Mouse (Mus musculus) heart, postnatal 0 days (tissue): Measurements from ENCODE around the gene Epor. TPM values are rescaled to one million over a fixed set of nuclear protein-coding genes. Genes with fewer than 3 reads are reported as not detected.

ENCODE experiments used
- ATAC-seq: fragments of 200-750 bp; cut with Nextera tagmentation; 2 replicates; pipeline ENCODE4 v1.8.0; 2017; ENCODE audit warnings: low read depth, moderate number of reproducible peaks, moderate library complexity; ENCODE audit not compliant: insufficient read depth
- DNase-seq: peaks from one replicate; pipeline ENCODE4 v3.0.0-alpha.2; 2016; ENCODE audit warnings: low spot score
- H3K27ac ChIP-seq: fragments of 300-500 bp; sonication (generic); 2 replicates; pipeline ENCODE4 v1.5.1; 2014; ENCODE audit warnings: low read depth, mild to moderate bottlenecking
- H3K27me3 ChIP-seq: fragments of 300-500 bp; sonication (generic); 2 replicates; pipeline ENCODE4 v1.6.1; 2014; ENCODE audit warnings: low read length, mixed read lengths; ENCODE audit not compliant: control insufficient read depth, insufficient read depth
- H3K36me3 ChIP-seq: fragments of 300-500 bp; sonication (generic); replicated peaks from 2 replicates; pipeline ENCODE4 v1.6.1; 2014; ENCODE audit warnings: low read length, mixed read lengths; ENCODE audit not compliant: control insufficient read depth, insufficient read depth
- H3K4me1 ChIP-seq: fragments of 300-500 bp; sonication (generic); 2 replicates; pipeline ENCODE4 v1.6.1; 2014; ENCODE audit warnings: antibody characterized with exemption; ENCODE audit not compliant: control insufficient read depth, insufficient read depth
- H3K4me2 ChIP-seq: fragments of 300-500 bp; sonication (generic); 2 replicates; pipeline ENCODE4 v1.6.1; 2014; ENCODE audit warnings: low read depth, mild to moderate bottlenecking, low read length, moderate library complexity
- H3K4me3 ChIP-seq: fragments of 300-500 bp; sonication (generic); 2 replicates; pipeline ENCODE4 v1.5.1; 2014; ENCODE audit warnings: low read depth, low read length
- H3K9ac ChIP-seq: fragments of 300-500 bp; sonication (generic); replicated peaks from 2 replicates; pipeline ENCODE4 v1.6.1; 2014; ENCODE audit warnings: low read depth, low read length, mixed read lengths
- H3K9me3 ChIP-seq: fragments of 300-500 bp; sonication (generic); replicated peaks from 2 replicates; pipeline ENCODE4 v1.6.1; 2016; ENCODE audit warnings: low read length; ENCODE audit not compliant: control insufficient read depth
- CTCF ChIP-seq: IDR thresholded peaks from 2 replicates; pipeline ENCODE4 v1.5.1; 2016; ENCODE audit warnings: antibody characterized with exemption, control low read depth, low read depth
- EP300 ChIP-seq: IDR thresholded peaks from 2 replicates; pipeline ENCODE4 v1.6.1; 2016; ENCODE audit warnings: antibody characterized with exemption, low read depth
- WGBS: fragments of 180-500 bp; shearing (Covaris S2); extraction: QIAGEN DNeasy Blood & Tissue Kit; methylation state at CpG from one replicate; pipeline ENCODE4 v1.1.7; 2014; 5-methylcytosine and 5-hydroxymethylcytosine counted together
- polyA plus RNA-seq: library from polyadenylated mRNA; unstranded; fragments of >200 nt; fragmentation: Nextera tagmentation; extraction: Ambion mirVana; gene quantifications from 2 replicates; pipeline ENCODE4 v1.2.1, GENCODE M21; 2015
- total RNA-seq: library from RNA; depleted of rRNA; stranded (reverse); fragments of >200 nt; gene quantifications from 2 replicates; pipeline ENCODE4 v1.2.3, GENCODE M21; 2014; ENCODE audit warnings: low replicate concordance; rRNA removed

The Epor gene
- total and polyA plus RNA-seq, 2 experiments from 2014 or later, result 2.8 to 3.4 TPM

GRCm38 (mm10) chr9:21917493-21918034, 45.7 kb downstream of the Epor start:
- DNase-seq, result no peak
- H3K27ac ChIP-seq, result no peak overlapping the region
- peak overlapping the region; percentile 35 for H3K9ac ChIP-seq
- 2% methylated on average over 35 of the region's 35 CpGs for WGBS
- H3K4me3 ChIP-seq, result peak overlapping the region; percentile 63
- H3K4me2 ChIP-seq, result peak overlapping the region; percentile 94
- H3K36me3 ChIP-seq, result no peaks in the 10 kb centered on the region
- no peak for TF ChIP-seq CTCF
- TF ChIP-seq EP300, result no peak
- ATAC-seq, result peak; percentile 43
- no peaks in the 10 kb centered on the region for H3K4me1 ChIP-seq
- no peaks in the 10 kb centered on the region for H3K27me3 ChIP-seq
- no peaks in the 10 kb centered on the region for H3K9me3 ChIP-seq

- peak overlapping the region; percentile 94 for H3K4me2 ChIP-seq
- H3K36me3 ChIP-seq, result no peaks in the 10 kb centered on the region
- H3K4me3 ChIP-seq, result peak overlapping the region; percentile 63
- H3K9ac ChIP-seq, result no peak overlapping the region
- H3K27ac ChIP-seq, result no peak overlapping the region
- ATAC-seq (no peak), DNase-seq (no peak)
- H3K4me1 ChIP-seq, result no peaks in the 10 kb centered on the region
- no peaks in the 10 kb centered on the region for H3K9me3 ChIP-seq
- TF ChIP-seq CTCF, result no peak
- no peak for TF ChIP-seq EP300
- 73% methylated on average over 3 of the region's 3 CpGs for WGBS
- no peaks in the 10 kb centered on the region for H3K27me3 ChIP-seq
These were observed 46.3 kb downstream of the Epor start for GRCm38 (mm10) chr9:21916851-21917492.

- no peak for DNase-seq
- Histone ChIP-seq H3K4me2 (no peak overlapping the region), H3K27me3 (no peaks in the 10 kb centered on the region), H3K9ac (no peak overlapping the region), H3K36me3 (no peaks in the 10 kb centered on the region), H3K9me3 (no peaks in the 10 kb centered on the region), H3K4me1 (no peaks in the 10 kb centered on the region), H3K27ac (no peak overlapping the region), H3K4me3 (no peak overlapping the region)
- TF ChIP-seq EP300, result no peak
- no peak for TF ChIP-seq CTCF
- 69% methylated on average over 10 of the region's 10 CpGs for WGBS
- no peak for ATAC-seq
These were observed 53.7 kb downstream of the Epor start for GRCm38 (mm10) chr9:21909474-21910223.

Other genes with a start within 250 kb of the Epor start
- gene Ldlr, start 240.0 kb downstream of the Epor start, total RNA-seq, result 36.8 and 42.9 TPM in 2 replicates
- 8.0 and 10.9 TPM in 2 replicates for gene Ldlr, start 240.0 kb downstream of the Epor start, polyA plus RNA-seq
- 22.3 and 76.0 TPM in 2 replicates for gene Spc24, start 203.2 kb downstream of the Epor start, total RNA-seq
- gene Spc24, start 203.2 kb downstream of the Epor start, polyA plus RNA-seq, result 35.2 and 40.3 TPM in 2 replicates
- 78.5 and 92.4 TPM in 2 replicates for gene Kank2, start 164.8 kb downstream of the Epor start, total RNA-seq
- gene Kank2, start 164.8 kb downstream of the Epor start, polyA plus RNA-seq, result 10.3 and 10.9 TPM in 2 replicates
- gene Angptl8, start 128.0 kb downstream of the Epor start, total RNA-seq, result not detected in 2 replicates
- gene Angptl8, start 128.0 kb downstream of the Epor start, polyA plus RNA-seq, result 0.55 and 0.69 TPM in 2 replicates
- gene Dock6, start 110.9 kb downstream of the Epor start, total RNA-seq, result 38.5 and 65.3 TPM in 2 replicates
- 19.1 and 22.7 TPM in 2 replicates for gene Dock6, start 110.9 kb downstream of the Epor start, polyA plus RNA-seq
- gene Rab3d, start 45.3 kb downstream of the Epor start, total RNA-seq, result 8.9 and 11.2 TPM in 2 replicates
- gene Rab3d, start 45.3 kb downstream of the Epor start, polyA plus RNA-seq, result 7.7 and 7.9 TPM in 2 replicates
- gene Ccdc159, start 36.0 kb downstream of the Epor start, total RNA-seq, result 0.88 TPM in 1 of 2 replicates, not detected in the other
- gene Ccdc159, start 36.0 kb downstream of the Epor start, polyA plus RNA-seq, result 0.77 and 0.97 TPM in 2 replicates
- gene Tmem205, start 36.0 kb downstream of the Epor start, total RNA-seq, result 52.6 and 53.9 TPM in 2 replicates
- gene Tmem205, start 36.0 kb downstream of the Epor start, polyA plus RNA-seq, result 44.8 and 47.2 TPM in 2 replicates
- 2.6 and 6.4 TPM in 2 replicates for gene Plppr2, start 26.5 kb downstream of the Epor start, total RNA-seq
- 0.86 and 1.4 TPM in 2 replicates for gene Plppr2, start 26.5 kb downstream of the Epor start, polyA plus RNA-seq
- 14.3 and 19.5 TPM in 2 replicates for gene Swsap1, start 7.8 kb downstream of the Epor start, total RNA-seq
- 4.6 and 5.1 TPM in 2 replicates for gene Swsap1, start 7.8 kb downstream of the Epor start, polyA plus RNA-seq
- gene Rgl3, start 25.9 kb upstream of the Epor start, total RNA-seq, result 0.39 and 11.4 TPM in 2 replicates
- 0.63 and 0.75 TPM in 2 replicates for gene Rgl3, start 25.9 kb upstream of the Epor start, polyA plus RNA-seq
- gene Ccdc151, start 39.1 kb upstream of the Epor start, total RNA-seq, result 0.15 TPM in 1 of 2 replicates, not detected in the other
- 0.12 and 0.18 TPM in 2 replicates for gene Ccdc151, start 39.1 kb upstream of the Epor start, polyA plus RNA-seq
- 49.0 and 58.2 TPM in 2 replicates for gene Prkcsh, start 39.3 kb upstream of the Epor start, total RNA-seq
- 33.7 and 34.6 TPM in 2 replicates for gene Prkcsh, start 39.3 kb upstream of the Epor start, polyA plus RNA-seq
- 0.04 and 0.15 TPM in 2 replicates for gene Elavl3, start 88.5 kb upstream of the Epor start, total RNA-seq
- gene Elavl3, start 88.5 kb upstream of the Epor start, polyA plus RNA-seq, result 0.03 TPM in 1 of 2 replicates, not detected in the other
- gene Gm49318, start 107.8 kb upstream of the Epor start, total RNA-seq, result not detected in 2 replicates
- not detected in 2 replicates for gene Gm49318, start 107.8 kb upstream of the Epor start, polyA plus RNA-seq
- 26.1 and 27.4 TPM in 2 replicates for gene Zfp653, start 107.9 kb upstream of the Epor start, total RNA-seq
- gene Zfp653, start 107.9 kb upstream of the Epor start, polyA plus RNA-seq, result 4.0 and 4.3 TPM in 2 replicates
- 106 and 138 TPM in 2 replicates for gene Ecsit, start 121.9 kb upstream of the Epor start, total RNA-seq
- gene Ecsit, start 121.9 kb upstream of the Epor start, polyA plus RNA-seq, result 80.1 and 82.0 TPM in 2 replicates
- 56.3 and 305 TPM in 2 replicates for gene Cnn1, start 135.7 kb upstream of the Epor start, total RNA-seq
- gene Cnn1, start 135.7 kb upstream of the Epor start, polyA plus RNA-seq, result 41.3 and 53.5 TPM in 2 replicates
- gene Elof1, start 153.7 kb upstream of the Epor start, total RNA-seq, result 86.6 and 132 TPM in 2 replicates
- gene Elof1, start 153.7 kb upstream of the Epor start, polyA plus RNA-seq, result 82.3 and 89.1 TPM in 2 replicates
- gene Acp5, start 172.2 kb upstream of the Epor start, total RNA-seq, result 0.77 and 4.4 TPM in 2 replicates
- 2.0 TPM in 2 replicates for gene Acp5, start 172.2 kb upstream of the Epor start, polyA plus RNA-seq
- 7.4 and 28.1 TPM in 2 replicates for gene Pigyl, start 193.3 kb upstream of the Epor start, total RNA-seq
- gene Pigyl, start 193.3 kb upstream of the Epor start, polyA plus RNA-seq, result 61.7 and 68.1 TPM in 2 replicates
- gene Zfp872, start 224.6 kb upstream of the Epor start, total RNA-seq, result not detected in 2 replicates
- gene Zfp872, start 224.6 kb upstream of the Epor start, polyA plus RNA-seq, result not detected in 2 replicates